Mouse (Mus musculus): ENCODE data around the gene Rab3il1.

Gene Rab3il1

DNA sequence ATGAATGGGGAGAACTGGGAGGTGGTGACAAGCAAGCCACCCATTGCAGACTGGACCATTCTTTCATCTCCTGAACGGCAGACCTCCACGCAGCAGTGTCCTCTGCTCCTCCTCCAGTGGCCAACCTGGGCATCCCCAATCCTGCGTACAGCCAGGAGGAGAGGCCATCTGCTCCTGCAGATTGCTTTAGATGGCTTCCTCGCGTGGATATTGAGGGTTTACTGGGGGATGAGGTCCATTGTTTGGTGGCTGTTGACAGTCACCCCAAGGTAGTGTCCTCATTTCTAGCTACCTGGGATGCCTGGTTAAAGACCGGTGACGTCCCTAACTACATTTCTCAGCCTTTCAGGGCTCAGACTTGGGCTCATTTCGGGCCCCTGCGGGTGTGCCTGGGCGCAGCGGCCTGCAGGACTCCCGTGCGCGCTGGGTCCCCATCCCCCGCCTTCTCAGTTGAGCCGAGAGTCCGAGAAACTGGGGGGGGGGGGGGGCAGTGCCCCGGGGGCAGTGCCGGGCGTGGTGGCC is 39.5 kb downstream of the Rab3il1 start:
- DNase-seq (ENCODE audit: low spot score in 2 of 2): no peak

DNA sequence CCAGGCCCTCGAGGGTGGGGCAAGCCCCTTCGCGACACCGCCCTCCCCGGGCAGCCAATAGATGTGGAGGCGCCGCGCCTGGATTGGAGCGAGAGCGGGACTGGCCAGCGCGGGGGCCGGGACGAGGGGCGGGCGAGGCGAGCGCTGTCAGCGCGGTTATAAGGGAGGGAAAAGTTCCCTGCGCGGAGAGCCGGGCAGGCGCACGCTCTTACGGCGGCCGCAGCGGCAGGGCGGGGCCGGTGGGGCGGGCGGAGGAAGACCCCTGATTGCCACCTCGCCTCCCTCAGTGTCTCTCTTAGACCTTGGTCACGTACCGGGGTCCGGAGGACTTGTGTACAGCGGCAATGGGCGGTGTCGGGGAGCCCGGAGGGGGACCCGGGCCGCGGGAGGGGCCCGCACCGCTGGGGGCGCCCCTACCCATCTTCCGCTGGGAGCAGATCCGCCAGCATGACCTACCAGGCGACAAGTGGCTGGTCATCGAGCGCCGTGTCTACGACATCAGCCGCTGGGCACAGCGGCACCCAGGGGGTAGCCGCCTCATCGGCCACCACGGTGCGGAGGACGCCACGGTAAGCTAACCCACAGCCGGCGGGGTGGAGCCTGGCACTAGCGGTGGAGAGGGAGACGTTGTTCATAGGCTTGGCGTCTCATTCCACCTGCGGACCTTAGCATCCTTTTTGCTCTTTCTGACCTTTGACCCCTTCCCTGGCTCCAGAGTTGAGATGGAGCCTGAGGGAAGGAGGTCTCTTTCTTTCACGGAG is 40.1 kb downstream of the Rab3il1 start, which contains the start of gene Fads3:
Gene Fads3, plus strand, starts transcription at position 182 of the 761 bp plus-strand sequence.
- DNase-seq (ENCODE audit: low spot score in 2 of 2): peak; percentile 72 to 74

DNA sequence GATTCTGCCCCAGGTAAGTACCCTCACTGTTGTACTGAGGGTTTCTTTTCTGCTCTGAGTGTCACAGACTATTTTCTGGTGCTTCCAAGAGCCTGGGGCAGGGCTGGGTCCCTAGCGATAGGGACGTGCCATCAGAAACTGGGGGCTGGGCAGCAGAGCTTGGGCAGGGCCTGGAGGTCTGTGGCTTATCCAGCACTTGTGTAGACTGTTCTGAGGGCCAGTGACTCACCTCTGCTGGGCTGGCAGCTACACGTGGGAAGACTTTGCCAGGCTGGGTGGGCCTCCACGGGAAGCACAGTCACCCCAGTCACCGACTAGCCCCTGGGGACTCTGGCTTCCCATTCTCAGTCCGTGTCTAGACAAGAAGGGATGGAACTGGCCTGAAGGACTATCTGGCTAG is 40.8 kb downstream of the Rab3il1 start:
- peak in 1 of 2 experiments; percentile 29 for DNase-seq (ENCODE audit: low spot score in 2 of 2)

DNA sequence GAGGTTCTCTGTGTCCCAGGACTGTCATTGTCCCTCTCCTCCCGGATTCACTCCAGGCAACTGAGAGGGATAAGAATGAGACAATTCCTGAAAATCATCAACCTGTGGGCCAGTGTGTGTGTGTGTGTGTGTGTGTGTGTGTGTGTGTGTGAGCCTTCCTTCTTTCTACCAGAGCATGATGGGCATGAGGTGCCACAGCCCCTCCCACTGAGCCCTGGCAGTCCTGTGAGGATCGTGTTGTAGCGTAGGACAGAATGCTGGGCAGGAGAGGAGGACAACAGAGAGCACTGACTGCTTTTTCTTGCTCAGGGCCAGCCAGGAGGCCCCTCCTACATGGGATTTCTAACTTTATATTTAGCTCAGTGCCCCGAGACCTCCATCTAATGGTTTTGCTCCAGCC is 41.3 kb downstream of the Rab3il1 start:
- DNase-seq (ENCODE audit: low spot score in 2 of 2): no peak

DNA sequence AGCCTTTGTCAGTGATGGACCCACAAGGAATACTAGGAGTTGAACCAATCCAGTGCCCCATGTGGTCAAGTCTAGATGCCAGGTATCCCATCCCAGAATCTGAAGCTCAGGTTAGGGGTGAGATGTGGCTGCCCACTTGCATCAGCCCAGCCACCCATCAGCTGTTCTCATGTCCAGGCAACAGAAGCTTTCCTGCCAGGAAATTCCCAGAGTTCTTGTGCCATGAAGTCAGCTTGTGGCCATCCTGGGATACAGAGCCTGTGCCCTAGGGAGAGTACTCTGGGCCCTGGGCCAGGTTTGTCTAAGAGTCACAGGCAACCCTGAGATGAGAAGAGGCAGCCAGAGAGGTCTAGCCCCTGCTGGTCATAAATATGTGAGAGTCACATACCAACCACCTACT is 42.2 kb downstream of the Rab3il1 start:
- DNase-seq (ENCODE audit: low spot score in 2 of 2): no peak

- DNase-seq (ENCODE audit: low spot score in 2 of 2): no peak
Measured at GRCm38 (mm10) chr19:10045707-10046106, 44.2 kb downstream of the Rab3il1 start.

DNA sequence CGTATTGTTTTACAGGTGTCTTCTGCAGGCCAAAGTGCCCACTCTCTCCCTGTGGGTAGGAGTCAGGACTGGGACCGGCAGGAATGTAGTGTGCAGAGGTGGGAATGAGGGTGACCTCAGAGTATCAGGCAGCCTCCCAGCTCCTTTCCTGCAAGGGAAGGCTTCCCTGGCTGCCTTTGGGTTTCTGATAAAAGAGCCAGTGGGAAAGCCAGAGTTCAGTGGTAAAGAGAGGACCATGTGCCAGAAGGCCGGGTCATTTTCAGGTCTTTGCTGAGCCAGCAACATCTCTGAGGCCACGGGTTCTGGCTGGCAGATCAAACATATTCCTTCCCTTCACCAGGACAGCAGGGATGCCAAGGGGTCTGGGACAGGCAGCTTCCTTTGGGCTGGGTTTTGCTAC is 44.9 kb downstream of the Rab3il1 start:
- DNase-seq (ENCODE audit: low spot score in 2 of 2): no peak

- DNase-seq (ENCODE audit: low spot score in 2 of 2): no peak
Measured at GRCm38 (mm10) chr19:10046983-10047382, 45.5 kb downstream of the Rab3il1 start.

DNA sequence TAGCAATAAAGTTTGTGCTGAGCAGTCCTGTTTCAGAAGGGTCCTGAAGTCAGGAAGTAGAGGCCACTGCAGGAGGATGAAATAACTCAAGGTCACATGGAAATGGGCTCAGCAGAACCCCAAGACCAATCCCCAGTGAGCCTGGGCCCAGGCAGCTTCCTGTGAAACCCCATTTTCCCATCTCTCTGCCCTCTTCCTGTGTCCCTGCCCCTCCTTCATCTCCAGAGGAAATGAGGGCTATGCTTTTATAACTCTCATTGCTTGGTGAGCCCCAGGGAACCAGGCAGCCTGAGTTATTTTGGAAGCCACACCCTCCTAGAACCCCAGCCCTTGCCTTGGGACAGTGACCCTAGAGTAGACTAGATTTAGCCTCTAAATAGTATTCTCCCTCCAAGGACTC is 48.1 kb downstream of the Rab3il1 start:
- DNase-seq (ENCODE audit: low spot score in 2 of 2): no peak

DNA sequence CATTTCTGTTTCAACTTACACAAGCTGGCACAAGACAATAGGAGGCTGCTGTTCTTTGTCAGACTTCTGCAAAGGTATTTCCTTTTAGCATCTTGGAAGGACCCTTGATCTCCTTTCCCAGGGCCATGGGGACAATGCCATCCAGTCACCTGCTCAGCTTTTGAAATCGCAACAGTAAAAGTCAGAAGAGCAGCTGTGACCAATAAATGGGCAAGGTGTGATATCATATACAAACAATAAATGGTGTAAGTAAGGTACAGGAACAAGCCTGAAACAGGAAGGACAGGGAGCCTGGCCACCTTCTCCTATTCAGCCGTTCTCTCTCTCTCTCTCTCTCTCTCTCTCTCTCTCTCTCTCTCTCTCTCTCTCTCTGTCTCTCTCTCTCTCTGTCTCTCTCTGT is 49.0 kb downstream of the Rab3il1 start:
- DNase-seq (ENCODE audit: low spot score in 2 of 2): no peak

GRCm38 (mm10) chr19:10052698-10053097 is 51.2 kb downstream of the Rab3il1 start:
- DNase-seq (ENCODE audit: low spot score in 2 of 2): no peak

GRCm38 (mm10) chr19:10053692-10054260 is 52.3 kb downstream of the Rab3il1 start:
- no peak for DNase-seq (ENCODE audit: low spot score in 2 of 2)

- no peak for DNase-seq (ENCODE audit: low spot score in 2 of 2)
Measured at GRCm38 (mm10) chr19:10054361-10055075, 53.0 kb downstream of the Rab3il1 start.

GRCm38 (mm10) chr19:10055261-10055660 is 53.8 kb downstream of the Rab3il1 start:
- no peak for DNase-seq (ENCODE audit: low spot score in 2 of 2)

- DNase-seq (ENCODE audit: low spot score in 2 of 2): no peak
Measured at GRCm38 (mm10) chr19:10055783-10056660, 54.6 kb downstream of the Rab3il1 start.

GRCm38 (mm10) chr19:10056686-10057085 is 55.2 kb downstream of the Rab3il1 start:
- no peak for DNase-seq (ENCODE audit: low spot score in 2 of 2)

- DNase-seq (ENCODE audit: low spot score in 2 of 2): no peak
Measured at GRCm38 (mm10) chr19:10057486-10058351, 56.2 kb downstream of the Rab3il1 start.

GRCm38 (mm10) chr19:10058352-10058825 is 56.9 kb downstream of the Rab3il1 start:
- no peak for DNase-seq (ENCODE audit: low spot score in 2 of 2)

GRCm38 (mm10) chr19:10058876-10059427 is 57.5 kb downstream of the Rab3il1 start:
- DNase-seq (ENCODE audit: low spot score in 2 of 2): no peak

GRCm38 (mm10) chr19:10059911-10060567 is 58.6 kb downstream of the Rab3il1 start:
- DNase-seq (ENCODE audit: low spot score in 2 of 2): peak; percentile 44 to 62
